Mouse (Mus musculus): ENCODE results near the gene Tada2a. TPM values are rescaled to one million over a fixed set of nuclear protein-coding genes. Genes with fewer than 3 reads are reported as not detected.

The Tada2a gene
- 2.2 and 4.3 TPM in 2 replicates for total RNA-seq (2014; rRNA removed; ENCODE audit: low replicate concordance)
- polyA plus RNA-seq (2015; fragmentation: Nextera tagmentation; extraction: Ambion mirVana) = 10.3 and 10.4 TPM in 2 replicates

DNA sequence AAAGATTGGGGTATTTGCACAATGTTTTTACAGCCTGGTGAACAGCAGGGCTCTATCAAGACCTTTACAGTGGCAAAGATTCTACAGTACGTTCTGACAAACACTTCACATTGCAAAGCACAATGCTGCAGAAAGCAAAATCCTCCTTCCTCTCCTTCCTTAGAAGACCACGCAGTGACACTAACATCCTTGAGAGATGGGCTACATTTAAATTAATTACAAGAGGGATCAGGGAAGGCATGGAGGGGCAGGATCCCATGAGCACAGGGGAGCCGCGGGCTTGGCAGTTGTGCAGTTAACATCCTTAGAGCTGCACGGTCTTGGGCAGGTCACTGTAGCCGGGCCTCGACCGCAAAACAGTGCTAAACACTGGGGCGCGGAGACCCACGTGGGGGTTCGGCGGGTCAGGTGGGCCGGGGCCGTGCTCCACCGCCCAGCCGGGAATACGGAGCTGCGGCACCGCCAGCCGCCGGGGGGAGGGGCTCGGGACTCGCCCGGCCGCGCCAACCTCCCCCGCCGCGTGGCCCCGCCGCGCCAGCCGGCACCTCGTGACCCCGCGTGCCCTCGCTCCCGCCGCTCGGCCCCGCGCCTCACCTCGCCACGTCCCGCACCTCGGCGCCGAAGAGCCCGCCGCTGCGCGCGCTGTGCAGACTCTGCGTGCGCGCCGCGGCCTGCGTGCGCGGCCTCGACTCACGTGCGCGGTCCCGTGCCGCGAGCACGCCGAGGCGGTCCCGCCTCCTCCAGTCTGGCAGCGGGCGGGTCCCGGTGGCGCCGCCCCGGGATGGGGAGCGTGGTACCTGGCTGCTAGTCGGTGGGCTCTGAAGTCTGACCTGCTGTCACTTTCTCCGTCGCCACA, at the start of gene Tada2a, which contains the start of gene Acaca:
TSS of gene Tada2a (minus strand) at position 658 of the 856 bp plus-strand sequence.
TSS of gene Acaca (plus strand) at position 730 of the 856 bp plus-strand sequence.
- DNase-seq (ENCODE audit: low spot score) = peak; percentile 61
- Histone ChIP-seq H3K27me3 (ENCODE audit: control insufficient read depth, insufficient read depth, low read length) (no peaks in the 10 kb centered on the region), H3K9ac (replicated peaks; ENCODE audit: low read depth, low read length) (peak within 1 kb of the TSS; percentile 85), H3K36me3 (replicated peaks; ENCODE audit: control insufficient read depth, insufficient read depth, low read length) (peaks cover 28% of the 10 kb centered on the region), H3K4me1 (ENCODE audit: control insufficient read depth, insufficient read depth) (no peaks in the 10 kb centered on the region), H3K4me3 (ENCODE audit: low read depth, low read length) (peak within 1 kb of the TSS; percentile 98), H3K4me2 (ENCODE audit: low read depth, low read length) (peak within 1 kb of the TSS; percentile 85), H3K9me3 (replicated peaks; ENCODE audit: control insufficient read depth, low read length) (no peaks in the 10 kb centered on the region), H3K27ac (ENCODE audit: low read depth) (0 out of 2 replicates have a peak within 1 kb of the TSS, but pooled peaks have one; percentile 48)
- 1% methylated on average over 67 of the region's 83 CpGs for WGBS
- TF ChIP-seq EP300 (IDR thresholded peaks at IDR 0.05; ENCODE audit: low read depth) (no peak), CTCF (IDR thresholded peaks at IDR 0.05; ENCODE audit: low read depth) (no peak)
- peak; percentile 96 for ATAC-seq (ENCODE audit: insufficient read depth, low read depth)

DNA sequence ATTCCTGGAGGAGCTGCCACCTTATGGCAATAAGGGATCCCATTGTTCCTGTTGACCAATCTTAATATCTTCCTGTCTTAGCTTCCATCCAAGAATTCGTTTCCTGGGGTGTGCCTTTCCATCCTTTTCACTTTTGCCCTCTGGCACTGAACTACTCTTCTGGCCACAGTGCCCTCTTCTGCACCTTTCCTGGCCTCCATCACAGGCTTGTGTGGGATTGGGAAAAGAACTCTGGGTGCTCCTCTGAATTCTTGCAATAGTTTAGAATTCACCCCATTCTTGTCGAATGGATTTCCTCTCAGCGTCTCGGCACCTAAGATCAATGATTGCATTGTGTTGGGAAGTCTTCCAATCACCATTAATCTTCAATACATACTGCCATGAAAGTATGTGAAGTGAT, 49.2 kb upstream of the Tada2a start:
- peak overlapping the region; percentile 81 for H3K4me3 ChIP-seq (ENCODE audit: low read depth, low read length)
- WGBS = 34% methylated on average over 4 of the region's 4 CpGs
- TF ChIP-seq CTCF (IDR thresholded peaks at IDR 0.05; ENCODE audit: low read depth) (no peak), EP300 (IDR thresholded peaks at IDR 0.05; ENCODE audit: low read depth) (no peak)

DNA sequence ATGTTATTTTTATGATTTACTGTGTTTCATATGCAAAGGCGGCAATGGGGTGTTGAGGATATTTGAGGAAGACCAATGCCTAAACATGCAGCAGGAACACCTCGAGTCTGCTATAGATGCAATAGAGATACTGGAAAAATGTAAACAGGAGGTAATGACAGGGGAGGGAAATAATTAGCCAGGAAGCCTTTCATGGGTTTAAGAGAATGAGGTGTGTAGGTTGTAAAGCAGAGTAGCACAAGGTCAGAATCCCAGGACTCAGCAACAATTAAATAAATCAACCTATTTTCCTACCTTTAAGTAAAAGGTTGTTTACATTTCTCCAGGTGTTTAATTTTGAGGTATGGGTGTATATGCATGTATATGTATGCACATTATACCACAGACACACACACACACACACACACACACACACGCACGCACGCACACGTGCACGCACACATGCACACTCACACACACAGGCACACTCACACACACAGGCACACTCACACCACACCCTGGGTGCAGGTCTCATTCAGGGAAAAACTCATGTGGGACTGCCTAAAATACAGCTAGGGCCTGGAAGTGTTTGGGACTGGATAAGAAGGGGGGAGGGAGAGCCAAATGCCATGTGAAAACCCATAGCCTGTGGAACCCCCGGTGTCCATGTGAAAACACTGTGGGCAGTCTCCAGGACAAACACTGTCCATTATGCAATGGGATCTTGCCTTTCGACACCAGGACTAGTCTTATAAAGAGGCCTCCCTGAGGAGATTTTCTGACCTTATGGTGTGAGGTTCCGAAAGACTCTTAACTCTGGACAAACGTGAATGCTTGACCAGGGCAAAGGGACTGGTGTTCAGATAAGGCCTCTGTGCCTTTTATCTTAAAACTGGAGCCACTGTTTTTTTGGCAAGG, 43.4 kb upstream of the Tada2a start:
- H3K4me2 ChIP-seq (ENCODE audit: low read depth, low read length) = no peak overlapping the region
- DNase-seq (ENCODE audit: low spot score) = no peak
- no peaks in the 10 kb centered on the region; the same call in 1 of the 2 replicates for H3K27me3 ChIP-seq (ENCODE audit: control insufficient read depth, insufficient read depth, low read length)
- WGBS = 66% methylated on average over 11 of the region's 11 CpGs
- TF ChIP-seq EP300 (IDR thresholded peaks at IDR 0.05; ENCODE audit: low read depth) = no peak
- TF ChIP-seq CTCF (IDR thresholded peaks at IDR 0.05; ENCODE audit: low read depth) = no peak
- no peaks in the 10 kb centered on the region for H3K4me1 ChIP-seq (ENCODE audit: control insufficient read depth, insufficient read depth)
- no peak overlapping the region for H3K27ac ChIP-seq (ENCODE audit: low read depth)
- H3K9me3 ChIP-seq (replicated peaks; ENCODE audit: control insufficient read depth, low read length) = no peaks in the 10 kb centered on the region
- no peak overlapping the region for H3K4me3 ChIP-seq (ENCODE audit: low read depth, low read length)
- no peak overlapping the region for H3K9ac ChIP-seq (replicated peaks; ENCODE audit: low read depth, low read length)
- H3K36me3 ChIP-seq (replicated peaks; ENCODE audit: control insufficient read depth, insufficient read depth, low read length) = no peaks in the 10 kb centered on the region
- no peak for ATAC-seq (ENCODE audit: insufficient read depth, low read depth)

More for the DNA sequence above, 49.2 kb upstream of the Tada2a start:
- Histone ChIP-seq H3K9me3 (replicated peaks; ENCODE audit: control insufficient read depth, low read length) (no peaks in the 10 kb centered on the region), H3K27ac (ENCODE audit: low read depth) (no peak overlapping the region), H3K4me2 (ENCODE audit: low read depth, low read length) (peak overlapping the region; percentile 84), H3K27me3 (ENCODE audit: control insufficient read depth, insufficient read depth, low read length) (no peaks in the 10 kb centered on the region; the same call in 1 of the 2 replicates), H3K9ac (replicated peaks; ENCODE audit: low read depth, low read length) (no peak overlapping the region), H3K4me1 (ENCODE audit: control insufficient read depth, insufficient read depth) (peaks cover 17% of the 10 kb centered on the region; the same call in 1 of the 2 replicates), H3K36me3 (replicated peaks; ENCODE audit: control insufficient read depth, insufficient read depth, low read length) (no peaks in the 10 kb centered on the region)
- DNase-seq (ENCODE audit: low spot score) = no peak
- ATAC-seq (ENCODE audit: insufficient read depth, low read depth) = no peak

DNA sequence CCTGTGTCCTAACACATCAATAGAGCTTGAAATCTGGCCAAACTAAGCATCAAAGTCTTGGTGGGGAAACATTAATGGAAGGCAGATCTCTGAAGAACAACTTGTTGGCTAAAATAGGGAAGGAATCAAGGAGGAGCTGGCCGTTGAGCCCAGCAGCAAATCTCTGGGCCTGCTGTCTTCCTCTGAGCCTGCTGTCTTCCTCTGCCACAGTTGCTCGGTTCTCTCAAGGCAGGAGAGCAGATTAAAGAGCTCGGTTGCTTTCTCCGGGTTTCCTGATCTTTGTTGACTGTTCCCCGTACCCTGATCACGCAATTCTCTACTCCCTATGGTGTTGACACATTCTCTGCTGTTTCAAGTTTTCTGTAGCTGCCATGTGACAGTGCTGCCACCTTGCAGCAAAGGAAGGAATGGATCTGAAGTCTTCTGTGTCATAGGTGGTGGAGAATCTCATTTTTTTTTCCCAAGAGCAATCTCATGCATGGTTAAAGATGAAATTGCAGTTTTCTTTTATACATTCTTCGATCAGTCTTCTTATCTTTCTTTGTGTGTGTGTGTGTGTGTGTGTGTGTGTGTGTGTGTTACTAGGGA, 39.4 kb upstream of the Tada2a start:
- H3K9me3 ChIP-seq (replicated peaks; ENCODE audit: control insufficient read depth, low read length) = no peaks in the 10 kb centered on the region
- TF ChIP-seq CTCF (IDR thresholded peaks at IDR 0.05; ENCODE audit: low read depth) = peak; percentile 83
- TF ChIP-seq EP300 (IDR thresholded peaks at IDR 0.05; ENCODE audit: low read depth) = no peak
- H3K36me3 ChIP-seq (replicated peaks; ENCODE audit: control insufficient read depth, insufficient read depth, low read length) = no peaks in the 10 kb centered on the region
- no peaks in the 10 kb centered on the region for H3K4me1 ChIP-seq (ENCODE audit: control insufficient read depth, insufficient read depth)
- no peaks in the 10 kb centered on the region for H3K27me3 ChIP-seq (ENCODE audit: control insufficient read depth, insufficient read depth, low read length)
- no peak overlapping the region for H3K27ac ChIP-seq (ENCODE audit: low read depth)
- ATAC-seq (ENCODE audit: insufficient read depth, low read depth) (no peak), DNase-seq (ENCODE audit: low spot score) (peak; percentile 67)
- H3K4me3 ChIP-seq (ENCODE audit: low read depth, low read length) = no peak overlapping the region
- H3K9ac ChIP-seq (replicated peaks; ENCODE audit: low read depth, low read length) = no peak overlapping the region
- 13% methylated on average over 7 of the region's 7 CpGs for WGBS
- H3K4me2 ChIP-seq (ENCODE audit: low read depth, low read length) = peak overlapping the region; percentile 33

DNA sequence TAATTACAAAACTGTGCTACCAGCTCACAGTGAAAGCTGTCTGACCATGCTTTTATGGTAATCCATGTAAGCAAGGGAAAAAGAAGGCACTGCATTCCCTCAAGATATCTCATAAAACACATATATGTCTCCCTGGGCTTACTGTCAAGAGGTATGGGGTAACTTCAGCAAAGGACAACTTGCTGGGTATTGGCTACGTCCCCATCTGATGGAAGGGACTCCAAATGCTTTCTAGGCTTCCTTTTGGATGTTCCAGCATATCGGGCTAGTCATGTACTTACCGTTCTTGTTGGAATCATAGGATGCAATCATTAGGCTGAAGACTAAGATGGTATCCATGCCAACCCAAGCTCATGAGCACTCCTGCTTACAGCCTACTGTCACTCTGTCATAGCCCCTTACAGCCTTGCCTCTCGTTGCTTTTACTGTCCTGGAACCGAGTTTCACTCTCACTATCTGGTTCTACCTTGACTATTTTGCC, 37.7 kb upstream of the Tada2a start, which contains the start of gene Gm11437:
TSS of gene Gm11437 (minus strand) at position 431 of the 481 bp plus-strand sequence.
- Histone ChIP-seq H3K27me3 (ENCODE audit: control insufficient read depth, insufficient read depth, low read length) (no peaks in the 10 kb centered on the region), H3K27ac (ENCODE audit: low read depth) (no peak within 1 kb of the TSS)
- DNase-seq (ENCODE audit: low spot score) = no peak

More for the DNA sequence above, 37.7 kb upstream of the Tada2a start, which contains the start of gene Gm11437:
- ATAC-seq (ENCODE audit: insufficient read depth, low read depth) = no peak
- H3K9ac ChIP-seq (replicated peaks; ENCODE audit: low read depth, low read length) = no peak within 1 kb of the TSS
- WGBS = 70% methylated on average over 5 of the region's 5 CpGs
- no peaks in the 10 kb centered on the region for H3K9me3 ChIP-seq (replicated peaks; ENCODE audit: control insufficient read depth, low read length)
- H3K4me2 ChIP-seq (ENCODE audit: low read depth, low read length) = no peak within 1 kb of the TSS
- H3K4me3 ChIP-seq (ENCODE audit: low read depth, low read length) = no peak within 1 kb of the TSS
- TF ChIP-seq EP300 (IDR thresholded peaks at IDR 0.05; ENCODE audit: low read depth) (no peak), CTCF (IDR thresholded peaks at IDR 0.05; ENCODE audit: low read depth) (no peak)
- H3K36me3 ChIP-seq (replicated peaks; ENCODE audit: control insufficient read depth, insufficient read depth, low read length) = no peaks in the 10 kb centered on the region
- no peaks in the 10 kb centered on the region for H3K4me1 ChIP-seq (ENCODE audit: control insufficient read depth, insufficient read depth)

Data from heart, postnatal 0 days (tissue).